Mouse (Mus musculus) testis, adult 10 weeks (tissue): ENCODE measurements around the gene Sh3bp5l. TPM values are rescaled to one million over a fixed set of nuclear protein-coding genes. Genes with fewer than 3 reads are reported as not detected.

Experiments
- polyA plus RNA-seq: library from polyadenylated mRNA; stranded (reverse); fragments of 350-450 nt; fragmentation: Illumina TruSeq; extraction: RNeasy Lipid Tissue Mini Kit (QIAGEN cat#74804); gene quantifications from one replicate; pipeline ENCODE4 v1.2.3, GENCODE M21; 2014; ENCODE audit warnings: low read depth, low replicate concordance

Sh3bp5l gene
- polyA plus RNA-seq, result 0.55 TPM

DNA sequence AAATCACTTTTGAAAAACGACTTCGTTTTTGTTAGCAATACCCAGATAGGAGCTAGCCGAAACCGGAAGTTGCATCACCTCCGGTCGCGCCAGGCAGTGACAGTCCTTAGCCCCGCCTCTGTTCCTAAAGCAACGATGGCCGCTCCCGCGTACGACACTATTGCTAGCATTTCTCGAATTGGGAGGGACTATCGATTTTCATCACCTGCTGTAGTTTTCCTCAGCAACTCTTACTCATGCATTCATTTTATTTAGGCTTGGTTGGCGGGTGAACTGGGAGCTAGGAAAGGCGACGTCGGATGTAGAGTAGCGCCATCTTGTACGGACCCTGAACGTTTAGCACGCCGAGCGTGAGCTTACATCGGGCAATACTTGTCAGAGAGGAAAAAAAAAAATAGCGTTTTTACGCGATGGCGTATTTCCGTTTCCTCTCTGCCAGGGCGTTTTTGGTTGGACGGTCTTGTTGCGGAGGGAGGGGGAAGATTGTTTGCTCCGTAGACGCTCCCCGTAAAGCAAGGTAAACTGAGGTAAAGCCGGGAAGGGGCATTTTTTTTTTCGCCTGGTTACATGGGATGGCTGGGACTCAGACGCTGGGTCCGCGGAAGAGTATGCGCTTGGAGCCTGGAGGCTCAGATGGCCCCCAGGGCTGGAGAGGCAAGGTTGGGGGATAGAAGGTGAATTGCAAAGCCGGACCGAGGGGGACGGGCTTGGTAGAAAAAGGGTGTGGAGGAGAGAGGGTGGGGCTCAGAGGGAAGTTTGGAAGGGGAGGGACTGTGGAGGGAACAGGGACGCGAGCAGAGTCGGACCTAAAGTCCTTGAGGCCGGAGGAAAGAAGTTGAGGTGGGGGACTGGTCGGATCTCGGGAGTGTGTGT is at the start of gene Sh3bp5l, which contains the start of gene Zfp672:
Gene Sh3bp5l, plus strand, starts transcription at position 449 of the 873 bp plus-strand sequence.
Gene Zfp672, minus strand, starts transcription at position 64 of the 873 bp plus-strand sequence.

DNA sequence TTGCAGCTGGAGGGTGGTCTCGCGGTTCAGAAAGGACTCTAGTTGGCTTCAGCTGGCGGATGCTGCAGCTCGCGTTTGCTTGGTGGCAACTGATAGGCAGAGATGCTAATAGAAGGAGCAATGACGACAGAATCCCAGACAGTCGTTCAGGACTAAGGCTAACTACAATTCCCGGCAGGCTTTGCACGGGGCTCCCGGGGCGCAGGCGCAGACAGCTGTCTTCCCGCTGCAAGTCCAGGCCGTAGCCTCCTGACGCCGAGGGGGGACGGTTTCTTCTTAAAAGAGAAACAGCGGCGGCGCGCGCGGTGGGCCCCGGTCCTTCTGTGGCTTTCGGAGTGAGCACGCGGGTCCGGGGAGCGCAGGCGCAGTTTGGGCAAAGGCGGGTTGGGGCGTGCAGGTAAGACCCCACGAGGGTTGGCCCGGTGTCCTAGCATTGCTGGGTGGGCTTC is 23.6 kb upstream of the Sh3bp5l start, which contains the start of gene Zfp692:
Gene Zfp692, plus strand, starts transcription at position 210 of the 449 bp plus-strand sequence.

DNA sequence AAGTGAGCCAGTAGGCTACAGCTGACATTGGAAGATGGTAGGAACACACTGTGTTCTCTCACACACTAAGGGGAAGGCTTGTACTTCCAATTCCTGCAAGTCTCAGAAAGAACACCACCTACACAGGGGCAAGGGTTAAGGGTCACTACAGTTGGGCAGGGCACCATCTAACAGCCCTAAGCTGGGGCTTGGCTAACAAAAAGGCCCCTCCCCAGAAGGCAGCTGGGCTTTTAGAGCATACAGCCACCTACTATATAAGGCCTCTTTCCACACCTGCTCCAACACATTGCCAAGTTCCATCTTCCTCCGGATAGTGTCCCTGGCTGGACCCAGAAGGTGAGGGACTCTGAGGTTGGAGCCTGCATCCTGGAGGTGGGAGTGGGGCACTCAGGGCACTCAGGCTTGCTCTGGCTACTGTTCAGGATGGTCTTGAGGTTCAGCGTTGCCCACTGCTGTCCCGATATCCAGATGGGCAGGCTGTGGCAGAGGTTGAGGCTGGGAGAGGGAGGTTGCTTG is 48.3 kb downstream of the Sh3bp5l start, which contains the start of gene Lypd8:
Gene Lypd8, plus strand, starts transcription at position 281 of the 516 bp plus-strand sequence.

Other genes starting within 250 kb of the Sh3bp5l start
- not detected for gene Gm12248, start 237.6 kb upstream of the Sh3bp5l start, polyA plus RNA-seq
- 13.3 TPM for gene Cnot8, start 226.6 kb upstream of the Sh3bp5l start, polyA plus RNA-seq
- gene Gemin5, start 162.2 kb upstream of the Sh3bp5l start, polyA plus RNA-seq, result 18.3 TPM
- gene Mrpl22, start 159.1 kb upstream of the Sh3bp5l start, polyA plus RNA-seq, result 49.8 TPM
- gene Igtp, start 131.2 kb upstream of the Sh3bp5l start, polyA plus RNA-seq, result 1.3 TPM
- 1.9 TPM for gene Irgm2, start 131.1 kb upstream of the Sh3bp5l start, polyA plus RNA-seq
- gene 4930438A08Rik, start 55.9 kb upstream of the Sh3bp5l start, polyA plus RNA-seq, result 0.41 TPM
- gene Zfp692, start 23.7 kb upstream of the Sh3bp5l start, polyA plus RNA-seq, result 0.83 TPM
- gene Zfp672, start 385 bp upstream of the Sh3bp5l start, polyA plus RNA-seq, result 116 TPM
- gene Lypd8, start 48.3 kb downstream of the Sh3bp5l start, polyA plus RNA-seq, result 1.3 TPM
- 1.8 TPM for gene 1810065E05Rik, start 90.4 kb downstream of the Sh3bp5l start, polyA plus RNA-seq
- not detected for gene Gm12253, start 101.8 kb downstream of the Sh3bp5l start, polyA plus RNA-seq
- 125 TPM for gene Lypd9, start 122.2 kb downstream of the Sh3bp5l start, polyA plus RNA-seq
- not detected for gene Olfr30, start 131.5 kb downstream of the Sh3bp5l start, polyA plus RNA-seq
- not detected for gene Olfr332, start 161.8 kb downstream of the Sh3bp5l start, polyA plus RNA-seq
- gene Olfr331, start 171.8 kb downstream of the Sh3bp5l start, polyA plus RNA-seq, result not detected
- gene Olfr330, start 204.1 kb downstream of the Sh3bp5l start, polyA plus RNA-seq, result 0.50 TPM
- gene Olfr329-ps, start 215.7 kb downstream of the Sh3bp5l start, polyA plus RNA-seq, result 0.53 TPM
- gene Olfr328, start 224.9 kb downstream of the Sh3bp5l start, polyA plus RNA-seq, result not detected
- not detected for gene Olfr224, start 239.8 kb downstream of the Sh3bp5l start, polyA plus RNA-seq
- gene Olfr325, start 247.0 kb downstream of the Sh3bp5l start, polyA plus RNA-seq, result 0.21 TPM